Mouse (Mus musculus): Measurements from ENCODE around the gene Mif4gd. TPM values are rescaled to one million over a fixed set of nuclear protein-coding genes. Genes with fewer than 3 reads are reported as not detected.

Gene Mif4gd
- polyA plus RNA-seq, 1 experiment from 2014 or later, result 22.7 TPM

DNA sequence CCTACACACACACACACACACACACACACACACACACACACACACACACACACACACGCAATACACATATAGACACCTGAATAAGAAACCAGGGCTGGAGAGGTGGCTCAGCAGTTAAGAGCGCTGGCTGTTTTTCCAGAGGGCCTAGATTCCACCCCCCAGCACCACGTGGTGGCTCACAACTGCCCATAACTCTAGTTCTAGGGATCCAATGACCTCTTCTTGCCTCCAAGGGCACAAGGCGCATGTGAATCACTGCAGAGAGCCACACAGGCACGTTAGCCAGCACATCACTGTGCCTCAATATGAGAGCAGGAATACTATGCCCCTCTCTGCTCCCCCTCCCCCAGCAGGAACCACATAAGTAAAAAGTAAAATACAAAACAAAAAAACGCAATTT lies 4.1 kb upstream of the Mif4gd start:
- no peaks in the 10 kb centered on the region for H3K27me3 ChIP-seq (ENCODE audit: insufficient read depth, poor library complexity, severe bottlenecking)
- H3K36me3 ChIP-seq, result peaks cover 68% of the 10 kb centered on the region
- 0 out of 2 replicates have a peak overlapping the region, but pooled peaks have one; percentile 17 for H3K27ac ChIP-seq
- H3K4me3 ChIP-seq, result no peak overlapping the region
- no peaks in the 10 kb centered on the region for H3K9me3 ChIP-seq
- WGBS, result 82% methylated on average over 6 of the region's 6 CpGs
- no peak for DNase-seq (ENCODE audit: low spot score)
- H3K4me1 ChIP-seq, result peaks cover 32% of the 10 kb centered on the region

GRCm38 (mm10) chr11:115616371-115616770 lies 3.6 kb upstream of the Mif4gd start:
- Histone ChIP-seq H3K27me3 (ENCODE audit: insufficient read depth, poor library complexity, severe bottlenecking) (no peaks in the 10 kb centered on the region), H3K4me3 (no peak overlapping the region), H3K4me1 (peaks cover 37% of the 10 kb centered on the region), H3K9me3 (no peaks in the 10 kb centered on the region), H3K27ac (no peak overlapping the region), H3K36me3 (peaks cover 64% of the 10 kb centered on the region)
- 90% methylated on average over 7 of the region's 7 CpGs for WGBS
- DNase-seq (ENCODE audit: low spot score), result no peak

GRCm38 (mm10) chr11:115615875-115616274 lies 3.1 kb upstream of the Mif4gd start:
- 87% methylated on average over 6 of the region's 6 CpGs for WGBS
- H3K27me3 ChIP-seq (ENCODE audit: insufficient read depth, poor library complexity, severe bottlenecking), result no peaks in the 10 kb centered on the region
- DNase-seq (ENCODE audit: low spot score), result no peak
- H3K4me3 ChIP-seq, result no peak overlapping the region
- no peak overlapping the region for H3K27ac ChIP-seq
- H3K9me3 ChIP-seq, result no peaks in the 10 kb centered on the region
- H3K36me3 ChIP-seq, result peaks cover 59% of the 10 kb centered on the region
- peaks cover 38% of the 10 kb centered on the region for H3K4me1 ChIP-seq

DNA sequence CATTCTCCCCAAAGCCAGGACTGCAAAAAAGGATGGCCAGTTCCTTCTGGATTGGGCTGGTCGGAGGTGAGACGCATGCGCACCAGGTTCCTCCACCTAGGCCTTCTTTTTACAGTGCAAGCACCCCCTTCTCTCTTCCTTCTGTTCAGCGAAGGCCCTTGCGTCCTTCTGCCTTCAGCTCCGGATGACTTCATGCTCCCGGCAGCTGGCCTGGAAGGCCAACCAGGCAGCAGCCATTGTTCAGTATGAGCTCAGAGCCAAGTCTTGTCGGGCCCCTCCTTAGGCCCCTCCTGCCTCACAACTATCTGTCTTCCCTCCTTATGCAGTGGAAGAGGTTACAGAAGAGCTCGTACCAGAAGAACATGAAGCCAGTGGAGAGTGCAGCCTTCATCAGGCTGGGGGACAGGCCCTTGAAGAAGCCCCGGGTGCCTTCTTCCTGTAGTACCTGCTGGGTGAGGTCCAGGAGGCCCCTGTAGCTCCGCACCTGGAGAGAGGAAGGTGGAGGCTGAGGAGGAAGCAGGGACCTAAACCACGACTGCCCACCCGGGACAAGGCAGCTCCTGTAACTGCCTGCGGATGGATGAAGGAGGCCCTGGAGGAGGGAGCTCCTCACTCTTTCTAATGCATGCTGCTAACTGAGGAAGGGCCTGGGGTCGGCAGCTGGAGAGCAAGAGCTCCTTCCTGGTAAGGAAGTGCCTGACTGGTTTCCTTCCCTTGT lies 2.5 kb upstream of the Mif4gd start:
- Histone ChIP-seq H3K9me3 (no peaks in the 10 kb centered on the region), H3K4me1 (peaks cover 38% of the 10 kb centered on the region), H3K4me3 (no peak overlapping the region), H3K27me3 (ENCODE audit: insufficient read depth, poor library complexity, severe bottlenecking) (no peaks in the 10 kb centered on the region), H3K36me3 (peaks cover 53% of the 10 kb centered on the region), H3K27ac (peak overlapping the region; percentile 37; the same call in 1 of the 2 replicates)
- WGBS, result 80% methylated on average over 15 of the region's 15 CpGs
- no peak for DNase-seq (ENCODE audit: low spot score)

GRCm38 (mm10) chr11:115614346-115615107 lies 1.8 kb upstream of the Mif4gd start:
- peaks cover 50% of the 10 kb centered on the region for H3K36me3 ChIP-seq
- H3K9me3 ChIP-seq, result no peaks in the 10 kb centered on the region
- no peaks in the 10 kb centered on the region for H3K27me3 ChIP-seq (ENCODE audit: insufficient read depth, poor library complexity, severe bottlenecking)
- WGBS, result 82% methylated on average over 10 of the region's 10 CpGs
- peaks cover 38% of the 10 kb centered on the region for H3K4me1 ChIP-seq
- no peak overlapping the region for H3K4me3 ChIP-seq
- no peak for DNase-seq (ENCODE audit: low spot score)
- no peak overlapping the region for H3K27ac ChIP-seq

DNA sequence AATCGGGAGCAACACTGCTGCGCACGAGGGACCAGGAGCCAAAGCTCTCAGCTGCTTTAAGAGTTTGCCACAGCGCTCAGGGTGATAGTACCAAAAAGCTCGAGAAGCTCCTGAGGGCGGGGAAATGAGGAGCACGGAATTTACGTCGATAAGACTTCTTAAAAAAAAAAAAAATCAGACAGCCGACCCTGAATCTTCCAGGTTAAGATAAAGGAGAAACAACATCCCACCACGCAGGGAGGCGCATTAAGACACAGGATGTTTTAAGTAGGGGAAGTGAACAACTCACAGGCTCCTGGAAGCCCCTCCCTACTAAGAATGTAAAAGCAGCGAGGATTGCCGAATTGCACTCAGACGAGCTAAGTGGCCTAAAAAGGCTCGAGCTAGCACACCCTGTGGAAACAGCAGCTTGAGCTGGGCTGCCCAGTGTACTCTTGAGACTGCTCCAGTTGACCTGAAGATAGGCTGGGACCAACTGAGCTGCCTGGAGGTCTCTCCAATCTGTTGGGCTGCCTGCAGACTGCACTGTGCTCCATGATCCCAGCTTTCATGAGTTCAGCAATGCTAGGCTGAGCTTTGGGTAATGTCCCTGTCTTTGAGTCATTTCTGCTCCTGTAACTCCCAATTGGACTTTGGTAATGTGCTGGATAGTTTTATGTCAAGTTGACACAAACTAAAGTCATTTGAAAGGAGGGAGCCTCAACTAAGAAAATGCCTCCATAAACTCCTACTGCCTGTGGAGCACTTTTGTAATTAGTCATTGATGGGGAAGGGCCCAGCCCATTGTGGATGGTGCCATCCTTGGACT lies 573 bp upstream of the Mif4gd start:
- DNase-seq (ENCODE audit: low spot score), result no peak
- no peaks in the 10 kb centered on the region for H3K9me3 ChIP-seq
- WGBS, result under 1% methylated on average over 16 of the region's 16 CpGs
- peaks cover 38% of the 10 kb centered on the region for H3K4me1 ChIP-seq
- H3K27me3 ChIP-seq (ENCODE audit: insufficient read depth, poor library complexity, severe bottlenecking), result no peaks in the 10 kb centered on the region
- peak overlapping the region; percentile 76 for H3K4me3 ChIP-seq
- H3K27ac ChIP-seq, result peak overlapping the region; percentile 93
- H3K36me3 ChIP-seq, result peaks cover 50% of the 10 kb centered on the region

- 3% methylated on average over 13 of the region's 13 CpGs for WGBS
- no peak for DNase-seq (ENCODE audit: low spot score)
- Histone ChIP-seq H3K27ac (peak overlapping the region; percentile 93), H3K36me3 (peaks cover 53% of the 10 kb centered on the region), H3K4me3 (peak overlapping the region; percentile 76), H3K4me1 (peaks cover 32% of the 10 kb centered on the region), H3K9me3 (no peaks in the 10 kb centered on the region), H3K27me3 (ENCODE audit: insufficient read depth, poor library complexity, severe bottlenecking) (no peaks in the 10 kb centered on the region)
Observed at GRCm38 (mm10) chr11:115612059-115612409, 735 bp downstream of the Mif4gd start.

GRCm38 (mm10) chr11:115611173-115611572 lies 1.6 kb downstream of the Mif4gd start:
- WGBS, result 74% methylated on average over 6 of the region's 6 CpGs
- H3K4me1 ChIP-seq, result peaks cover 29% of the 10 kb centered on the region
- H3K36me3 ChIP-seq, result peaks cover 55% of the 10 kb centered on the region
- H3K27ac ChIP-seq, result no peak overlapping the region
- H3K4me3 ChIP-seq, result peak overlapping the region; percentile 76; the same call in 1 of the 2 replicates
- DNase-seq (ENCODE audit: low spot score), result no peak
- no peaks in the 10 kb centered on the region for H3K9me3 ChIP-seq
- H3K27me3 ChIP-seq (ENCODE audit: insufficient read depth, poor library complexity, severe bottlenecking), result no peaks in the 10 kb centered on the region

- Histone ChIP-seq H3K4me1 (peaks cover 32% of the 10 kb centered on the region), H3K4me3 (no peak overlapping the region), H3K27me3 (ENCODE audit: insufficient read depth, poor library complexity, severe bottlenecking) (no peaks in the 10 kb centered on the region), H3K27ac (no peak overlapping the region), H3K36me3 (peaks cover 49% of the 10 kb centered on the region), H3K9me3 (no peaks in the 10 kb centered on the region)
- DNase-seq (ENCODE audit: low spot score), result no peak
- WGBS, result 61% methylated on average over 3 of the region's 3 CpGs
Observed at GRCm38 (mm10) chr11:115609576-115609975, 3.2 kb downstream of the Mif4gd start.

- peaks cover 26% of the 10 kb centered on the region for H3K4me1 ChIP-seq
- no peak overlapping the region for H3K27ac ChIP-seq
- H3K4me3 ChIP-seq, result no peak overlapping the region
- H3K36me3 ChIP-seq, result peaks cover 46% of the 10 kb centered on the region
- 79% methylated on average over 23 of the region's 23 CpGs for WGBS
- no peaks in the 10 kb centered on the region for H3K27me3 ChIP-seq (ENCODE audit: insufficient read depth, poor library complexity, severe bottlenecking)
- H3K9me3 ChIP-seq, result no peaks in the 10 kb centered on the region
- no peak for DNase-seq (ENCODE audit: low spot score)
Observed at GRCm38 (mm10) chr11:115608421-115609399, 4.1 kb downstream of the Mif4gd start.

DNA sequence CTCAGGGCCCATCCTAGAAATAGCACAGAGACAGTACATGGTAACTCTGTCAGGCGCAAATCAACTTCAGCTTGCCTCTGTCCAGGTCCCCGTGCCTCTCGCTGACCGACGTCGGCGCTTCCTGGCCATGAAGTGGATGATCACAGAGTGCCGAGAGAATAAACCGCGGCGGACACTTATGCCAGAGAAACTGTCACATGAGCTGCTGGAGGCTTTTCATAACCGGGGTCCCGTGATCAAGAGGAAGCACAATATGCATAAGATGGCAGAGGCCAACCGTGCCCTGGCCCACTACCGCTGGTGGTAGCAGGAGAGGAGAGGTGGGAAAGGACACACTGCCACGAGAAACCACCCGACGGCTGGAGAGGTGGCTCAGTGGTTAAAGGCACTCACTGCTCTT lies 6.0 kb downstream of the Mif4gd start:
- H3K4me1 ChIP-seq, result peaks cover 30% of the 10 kb centered on the region
- H3K27ac ChIP-seq, result no peak overlapping the region
- peaks cover 46% of the 10 kb centered on the region for H3K36me3 ChIP-seq
- H3K9me3 ChIP-seq, result no peaks in the 10 kb centered on the region
- H3K4me3 ChIP-seq, result no peak overlapping the region
- no peak for DNase-seq (ENCODE audit: low spot score)
- WGBS, result 96% methylated on average over 18 of the region's 18 CpGs
- no peaks in the 10 kb centered on the region for H3K27me3 ChIP-seq (ENCODE audit: insufficient read depth, poor library complexity, severe bottlenecking)

DNA sequence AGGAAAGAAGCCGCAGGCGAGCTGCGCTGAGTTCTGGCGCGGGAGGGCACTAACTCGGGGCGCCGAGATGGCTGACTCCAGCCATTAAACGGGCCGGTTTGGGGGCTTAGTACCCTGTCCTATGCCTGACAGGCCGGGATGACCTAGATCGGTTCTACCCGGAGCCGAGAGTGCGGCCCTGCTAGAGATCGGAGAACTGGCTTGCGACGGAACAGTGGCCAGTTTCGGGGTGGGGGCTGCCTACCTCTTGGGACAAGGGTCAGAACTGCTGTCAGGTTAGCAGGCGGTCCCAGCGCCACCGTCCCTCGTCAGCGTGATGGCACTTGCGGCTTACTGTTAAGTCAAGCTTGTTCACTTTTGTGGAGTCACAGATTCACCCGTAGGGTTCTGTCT lies 8.5 kb downstream of the Mif4gd start:
- DNase-seq (ENCODE audit: low spot score), result no peak
- peak overlapping the region; percentile 87 for H3K4me3 ChIP-seq
- H3K9me3 ChIP-seq, result no peaks in the 10 kb centered on the region
- H3K36me3 ChIP-seq, result peaks cover 46% of the 10 kb centered on the region
- H3K4me1 ChIP-seq, result peaks cover 47% of the 10 kb centered on the region
- under 1% methylated on average over 26 of the region's 26 CpGs for WGBS
- peak overlapping the region; percentile 99 for H3K27ac ChIP-seq
- no peaks in the 10 kb centered on the region for H3K27me3 ChIP-seq (ENCODE audit: insufficient read depth, poor library complexity, severe bottlenecking)
